Mouse (Mus musculus): ENCODE measurements at regions not wholly inside any gene's neighbourhood (a gene's known extent, or its start where the extent isn't known, plus 50 kb on each side); places are given as distances from the start of the nearest gene placed in this dataset.

GRCm38 (mm10) chr3:135971611-135972010 is 146.5 kb downstream of the Slc39a8 start:
- DNase-seq = no peak

- DNase-seq = no peak
These were observed 147.3 kb downstream of the Slc39a8 start for GRCm38 (mm10) chr3:135972413-135972812.

- no peak for DNase-seq
These were observed 148.2 kb downstream of the Slc39a8 start for GRCm38 (mm10) chr3:135973243-135973642.

- no peak for DNase-seq
These were observed 148.8 kb downstream of the Slc39a8 start for GRCm38 (mm10) chr3:135973842-135974241.

- no peak for DNase-seq
These were observed 149.7 kb downstream of the Slc39a8 start for GRCm38 (mm10) chr3:135974769-135975168.

- no peak for DNase-seq
These were observed 162.1 kb downstream of the Slc39a8 start for GRCm38 (mm10) chr3:135987171-135987570.

- DNase-seq = no peak
These were observed 164.2 kb downstream of the Slc39a8 start for GRCm38 (mm10) chr3:135989281-135989680.

GRCm38 (mm10) chr3:135990338-135990737 is 165.3 kb downstream of the Slc39a8 start:
- no peak for DNase-seq

- DNase-seq = peak; percentile 15
These were observed 165.9 kb downstream of the Slc39a8 start for GRCm38 (mm10) chr3:135990814-135991454.

GRCm38 (mm10) chr3:136000592-136001160 is 175.6 kb downstream of the Slc39a8 start:
- no peak for DNase-seq

All from cerebellum, adult 9-11 months (tissue).